Mouse (Mus musculus) liver, embryonic 18 days (tissue): ENCODE results near the gene Cyp24a1. TPM values are rescaled to one million over a fixed set of nuclear protein-coding genes. Genes with fewer than 3 reads are reported as not detected.

Experiments used
- polyA plus RNA-seq: library from polyadenylated mRNA; depleted of rRNA; stranded (reverse); fragments of >200 nt; gene quantifications from 2 replicates; pipeline ENCODE4 v1.2.3, GENCODE M21; 2012; rRNA removed

Gene Cyp24a1
- not detected in 2 replicates for polyA plus RNA-seq

GRCm38 (mm10) chr2:170497091-170497566, at the start of gene Cyp24a1:
TSS of gene Cyp24a1 (minus strand) at chr2:170497145.

GRCm38 (mm10) chr2:170496154-170496930, 603 bp downstream of the Cyp24a1 start, which contains the start of gene Pfdn4:
TSS of gene Pfdn4 (plus strand) at chr2:170496428.

Other genes starting within 250 kb of the Cyp24a1 start
- 1.2 and 1.5 TPM in 2 replicates for gene Bcas1, start 69.3 kb downstream of the Cyp24a1 start, polyA plus RNA-seq
- 20.4 and 23.0 TPM in 2 replicates for gene Pfdn4, start 717 bp downstream of the Cyp24a1 start, polyA plus RNA-seq
- not detected in 2 replicates for gene 4930470P17Rik, start 104.9 kb upstream of the Cyp24a1 start, polyA plus RNA-seq
- gene Dok5, start 234.7 kb upstream of the Cyp24a1 start, polyA plus RNA-seq = 0.14 and 0.23 TPM in 2 replicates